Mouse (Mus musculus) spleen, adult 18-20 months (tissue): ENCODE results near the gene Mrps27.

ENCODE experiments used
- DNase-seq, 2 experiments: peaks; one replicate each; pipeline ENCODE4 v3.0.0; 2022; ENCODE audit warnings: mixed read lengths in 2 of 2

Mrps27 gene

DNA sequence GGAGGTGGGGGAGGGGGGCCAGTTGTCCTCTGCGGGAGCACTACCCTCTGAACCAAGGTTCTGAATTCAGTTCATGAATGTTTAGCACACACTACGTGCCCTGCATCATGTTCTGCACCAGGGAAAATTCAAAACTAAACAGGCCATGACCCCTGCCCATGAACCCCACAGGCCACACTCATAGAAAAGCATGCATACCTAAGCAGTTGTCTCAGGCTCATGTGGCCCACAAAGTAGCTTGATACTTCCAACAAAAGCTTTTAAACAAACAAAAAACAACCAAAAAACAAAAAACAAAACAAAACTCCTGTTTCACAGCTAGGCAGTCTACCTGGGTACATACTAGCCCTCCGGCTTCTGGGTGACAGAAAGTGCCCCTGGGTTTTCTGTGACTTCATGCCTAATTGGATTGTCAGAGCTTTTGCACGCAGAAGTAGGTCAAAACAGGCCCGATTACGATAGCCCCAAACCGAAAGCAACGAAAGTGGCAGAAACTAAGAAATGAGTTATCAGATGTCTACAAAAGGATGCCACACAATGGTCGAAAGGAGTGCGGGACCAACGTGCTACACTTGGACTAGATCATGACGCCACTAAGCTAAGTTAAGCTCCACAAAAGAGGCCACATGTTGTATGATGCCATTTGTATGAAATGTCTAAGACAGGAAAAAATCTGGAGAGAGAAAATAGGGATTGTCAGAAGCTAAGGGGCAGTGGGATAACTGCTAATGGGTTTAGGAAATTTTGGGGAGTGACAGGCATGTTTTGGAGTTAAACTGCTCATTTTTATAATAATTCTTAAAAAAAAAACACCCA lies 98.1 kb downstream of the Mrps27 start:
- DNase-seq: no peak

DNA sequence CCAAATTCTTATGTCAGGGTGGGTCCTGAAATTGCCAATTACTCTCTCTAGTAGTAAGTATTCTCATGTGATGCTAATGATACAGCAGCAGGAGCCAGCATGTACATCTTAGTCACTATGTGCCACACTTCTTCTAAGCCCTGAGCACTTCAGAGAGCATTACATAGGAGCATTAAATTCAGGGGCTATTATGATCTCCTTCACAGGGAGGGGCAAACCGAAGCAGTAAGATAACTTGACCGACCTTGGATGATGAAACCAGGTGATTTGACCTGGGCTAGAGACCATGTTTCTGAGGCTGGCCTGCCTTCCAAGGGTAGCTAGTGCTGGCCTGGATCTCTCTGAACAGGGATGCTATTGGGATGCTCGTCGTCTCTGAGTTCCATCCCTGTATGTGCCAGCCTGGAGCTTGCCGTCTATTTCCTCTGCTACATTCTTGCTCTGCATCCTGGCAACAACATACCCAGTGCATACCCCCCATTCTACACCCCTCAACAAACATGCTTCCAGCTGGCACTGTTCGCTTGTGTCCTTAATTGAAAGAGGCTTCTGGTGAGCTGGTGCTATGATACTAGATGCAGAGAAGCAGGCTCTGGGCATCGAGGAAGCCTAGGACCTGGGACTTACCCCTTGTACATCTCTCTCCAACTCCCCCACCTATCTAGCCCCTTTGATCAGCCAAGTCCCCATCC lies 99.0 kb downstream of the Mrps27 start:
- no peak for DNase-seq

DNA sequence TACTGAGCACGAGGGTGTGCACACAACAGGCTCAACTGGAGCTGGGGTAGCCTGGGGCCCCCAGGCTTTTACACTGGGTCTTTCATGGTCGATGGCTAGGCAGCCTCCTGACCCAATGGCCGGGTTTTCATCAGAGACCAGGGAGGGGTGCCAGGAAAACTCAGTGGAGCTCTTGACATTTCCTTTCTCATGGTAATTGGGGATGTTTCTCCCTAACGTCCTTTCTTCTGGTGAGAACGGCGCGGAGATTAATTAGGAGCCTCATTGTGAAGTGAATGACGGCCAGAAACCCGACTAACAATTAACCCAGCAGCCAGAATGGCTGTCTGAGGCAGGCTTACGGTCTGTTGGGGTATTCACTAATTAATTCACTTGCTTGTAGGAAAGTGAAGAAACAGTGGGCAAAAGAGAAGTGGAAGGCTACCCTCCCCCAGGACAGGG lies 99.9 kb downstream of the Mrps27 start:
- no peak for DNase-seq

DNA sequence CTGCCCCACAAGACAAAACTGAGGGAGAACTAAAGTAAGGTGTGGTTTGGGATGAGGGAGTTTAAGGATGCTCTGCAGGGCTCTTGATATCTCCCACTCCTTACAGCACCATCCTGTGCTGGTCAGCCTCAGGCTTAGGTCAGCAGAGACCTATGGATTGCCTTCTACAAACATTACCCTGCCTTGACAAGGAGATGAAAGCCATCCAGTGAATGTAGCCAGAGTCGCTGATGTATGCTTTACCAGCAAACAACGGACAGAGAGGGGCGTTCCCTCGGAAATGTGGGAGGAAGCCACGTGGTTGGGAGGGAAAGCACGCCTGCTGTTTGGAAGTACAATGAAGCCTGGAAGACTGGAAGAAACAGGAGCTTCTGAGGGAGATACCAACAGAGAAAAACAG lies 100.3 kb downstream of the Mrps27 start:
- DNase-seq: no peak

DNA sequence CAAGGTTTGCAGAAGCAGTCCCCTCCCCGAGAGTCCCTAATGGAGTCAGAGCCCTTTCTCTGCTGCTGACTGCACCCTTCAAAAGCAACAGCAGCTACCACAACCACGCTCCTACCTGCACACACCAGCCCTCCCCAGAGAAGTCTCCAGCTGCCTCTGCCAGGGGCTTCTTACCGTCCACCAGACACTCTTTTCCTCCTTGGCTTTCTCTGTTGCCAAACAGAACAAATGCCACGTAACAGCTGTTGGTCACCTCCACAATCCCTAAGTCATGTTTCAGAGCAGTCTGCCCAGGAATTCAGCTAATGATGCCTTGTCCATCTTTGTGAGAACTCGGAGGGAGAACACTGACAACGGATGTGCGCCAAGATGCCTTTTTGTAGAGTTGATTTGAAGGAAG lies 102.4 kb downstream of the Mrps27 start:
- no peak for DNase-seq

DNA sequence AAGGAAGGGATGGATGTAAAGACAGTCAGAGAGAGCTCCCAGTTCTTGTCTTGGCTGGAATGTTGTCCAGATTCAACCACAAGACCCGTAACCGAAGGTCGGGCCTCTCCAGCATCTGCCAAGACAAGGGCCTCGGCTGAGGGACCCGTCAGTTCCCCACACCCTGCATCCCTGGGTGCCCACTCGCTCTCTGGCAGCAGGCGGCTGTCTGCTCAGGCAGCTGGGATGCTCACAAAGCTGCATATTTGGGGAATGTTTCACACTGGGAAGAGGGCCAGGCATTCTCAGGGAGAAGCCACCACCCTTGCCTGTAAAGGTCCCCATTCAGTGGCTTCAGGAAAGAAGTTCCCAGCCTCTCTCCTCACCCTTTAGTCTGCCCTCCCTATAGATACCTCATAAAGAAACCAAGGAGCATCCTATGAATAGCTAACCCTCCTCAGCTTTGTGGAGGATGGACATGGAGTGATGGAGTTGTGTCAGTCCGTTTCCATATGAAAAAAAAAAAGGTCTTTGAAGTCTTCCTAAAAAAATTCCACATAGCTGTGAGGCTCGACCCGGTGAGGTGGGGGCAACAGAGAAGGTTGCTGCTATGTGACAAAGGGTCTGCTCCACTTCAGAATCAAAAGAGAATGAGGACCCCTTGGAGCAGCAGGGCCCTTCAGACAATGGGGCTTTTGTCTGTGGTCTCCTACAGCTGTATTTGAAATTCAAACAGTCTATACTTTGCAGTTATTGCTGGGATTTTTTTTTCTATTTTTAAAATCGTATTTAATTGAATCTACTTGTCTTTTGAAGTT lies 103.0 kb downstream of the Mrps27 start:
- no peak for DNase-seq

DNA sequence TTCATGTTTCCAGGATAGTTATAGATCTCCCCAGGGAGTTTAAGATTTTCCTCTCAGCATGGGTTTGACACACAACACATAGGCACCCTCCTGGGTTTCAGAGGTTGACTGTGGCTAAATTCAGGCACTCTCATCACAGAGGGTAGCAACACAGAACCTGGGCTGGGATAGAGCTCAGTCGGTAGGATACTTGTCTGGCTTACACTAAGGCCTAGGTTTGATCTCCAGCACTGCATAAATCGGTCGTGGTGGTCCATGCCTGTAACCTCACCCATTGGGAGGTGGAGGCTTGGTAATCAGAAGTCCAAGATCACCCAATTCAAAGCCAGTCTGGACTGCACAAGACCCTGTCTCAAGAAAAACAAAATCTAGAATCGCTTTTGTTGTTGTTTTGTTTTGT lies 103.7 kb downstream of the Mrps27 start:
- DNase-seq: no peak

DNA sequence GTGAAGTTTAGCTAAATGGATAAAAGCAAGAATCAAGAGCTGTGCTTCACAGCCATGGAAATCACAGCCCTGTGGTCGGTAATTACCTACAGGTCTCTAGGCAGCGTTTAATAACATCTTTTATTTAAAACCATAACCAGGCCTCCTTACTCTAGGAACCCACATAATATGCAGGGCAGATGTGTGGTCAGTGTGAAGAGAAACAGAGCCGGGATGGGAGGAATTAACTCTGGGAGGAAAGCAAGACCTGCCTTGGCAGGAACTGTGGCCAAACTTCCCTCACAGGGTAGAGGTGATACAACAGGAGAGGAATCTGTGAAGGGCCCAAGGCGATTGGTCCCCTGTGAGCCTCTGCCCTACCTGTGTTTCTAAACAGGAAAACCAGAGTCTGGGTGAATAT lies 105.0 kb downstream of the Mrps27 start:
- DNase-seq: no peak

DNA sequence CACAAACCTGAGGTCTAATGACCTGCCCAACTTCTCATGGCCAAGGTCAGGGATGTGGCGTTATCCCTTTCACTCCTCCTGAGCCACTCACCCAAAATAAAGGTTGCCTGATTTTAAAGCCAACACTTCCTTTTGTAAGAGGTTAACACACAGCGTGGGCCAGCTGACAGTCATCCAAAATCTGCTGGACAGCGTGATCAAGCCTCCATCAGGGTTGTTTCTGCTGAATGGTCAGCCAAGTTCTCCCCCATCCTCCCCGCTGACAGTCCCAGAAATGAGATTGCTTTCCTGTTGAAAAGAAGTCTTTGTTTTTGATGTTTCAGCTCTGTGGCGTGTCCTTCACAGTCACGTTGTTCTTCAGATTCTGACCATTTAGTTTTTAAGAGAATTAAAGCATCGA lies 106.2 kb downstream of the Mrps27 start:
- no peak for DNase-seq

DNA sequence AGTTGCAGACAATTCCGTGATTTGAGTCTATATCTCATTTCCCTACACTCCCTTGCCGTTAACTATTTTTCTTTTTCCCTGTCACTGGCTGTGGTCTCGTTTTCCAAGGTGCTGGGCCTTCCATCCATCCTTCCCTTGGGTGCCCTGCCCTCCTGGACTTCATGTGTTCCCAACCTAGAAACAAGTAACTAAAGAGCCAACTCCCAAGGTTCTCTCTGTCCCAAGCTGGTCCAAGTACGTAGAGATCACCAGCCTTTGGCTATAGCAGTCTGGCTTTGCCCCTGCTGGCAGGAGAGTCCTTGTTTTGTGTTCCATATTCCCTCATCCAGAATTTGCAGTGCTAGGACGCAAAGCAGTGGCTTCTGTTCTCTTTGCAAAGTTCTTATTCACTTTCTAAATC lies 106.7 kb downstream of the Mrps27 start:
- DNase-seq: no peak

DNA sequence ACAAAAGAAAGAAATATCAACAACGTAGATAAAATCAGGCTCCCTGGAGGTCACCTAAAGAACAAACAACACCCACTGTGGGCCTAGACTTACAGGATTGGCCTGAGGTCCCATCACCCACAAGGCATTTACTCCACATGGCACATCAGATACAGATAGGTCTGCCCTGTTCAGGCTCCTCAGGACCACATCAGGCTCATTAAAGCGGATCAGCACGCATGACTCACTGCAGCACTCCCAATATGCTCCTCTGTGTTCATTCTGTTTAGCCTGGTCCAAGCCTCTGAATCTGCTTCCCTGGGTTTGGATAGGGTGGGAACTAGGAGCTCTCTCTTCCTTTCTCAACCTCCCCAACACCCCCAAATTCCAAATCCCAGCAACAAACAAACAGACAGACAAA lies 107.9 kb downstream of the Mrps27 start:
- DNase-seq: no peak

DNA sequence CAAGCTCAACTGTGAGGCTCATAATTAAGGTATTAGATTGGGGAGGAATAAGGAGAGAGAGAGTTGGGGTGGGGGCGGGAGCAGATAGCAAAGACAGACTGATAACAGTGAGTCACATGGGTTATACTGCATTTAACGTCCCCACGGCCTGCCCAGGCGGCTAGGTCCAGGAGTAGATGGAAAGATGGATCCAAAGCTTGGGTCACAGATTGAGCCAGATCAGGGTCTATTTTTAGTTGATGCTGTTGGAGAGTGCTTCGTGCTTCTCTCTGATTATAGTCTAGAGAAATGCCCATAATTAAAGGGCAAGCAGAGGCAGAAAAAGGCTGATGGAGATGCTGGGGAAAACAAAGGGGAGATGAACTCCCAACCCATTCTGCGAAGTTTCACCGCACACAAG lies 110.4 kb downstream of the Mrps27 start:
- DNase-seq: no peak

DNA sequence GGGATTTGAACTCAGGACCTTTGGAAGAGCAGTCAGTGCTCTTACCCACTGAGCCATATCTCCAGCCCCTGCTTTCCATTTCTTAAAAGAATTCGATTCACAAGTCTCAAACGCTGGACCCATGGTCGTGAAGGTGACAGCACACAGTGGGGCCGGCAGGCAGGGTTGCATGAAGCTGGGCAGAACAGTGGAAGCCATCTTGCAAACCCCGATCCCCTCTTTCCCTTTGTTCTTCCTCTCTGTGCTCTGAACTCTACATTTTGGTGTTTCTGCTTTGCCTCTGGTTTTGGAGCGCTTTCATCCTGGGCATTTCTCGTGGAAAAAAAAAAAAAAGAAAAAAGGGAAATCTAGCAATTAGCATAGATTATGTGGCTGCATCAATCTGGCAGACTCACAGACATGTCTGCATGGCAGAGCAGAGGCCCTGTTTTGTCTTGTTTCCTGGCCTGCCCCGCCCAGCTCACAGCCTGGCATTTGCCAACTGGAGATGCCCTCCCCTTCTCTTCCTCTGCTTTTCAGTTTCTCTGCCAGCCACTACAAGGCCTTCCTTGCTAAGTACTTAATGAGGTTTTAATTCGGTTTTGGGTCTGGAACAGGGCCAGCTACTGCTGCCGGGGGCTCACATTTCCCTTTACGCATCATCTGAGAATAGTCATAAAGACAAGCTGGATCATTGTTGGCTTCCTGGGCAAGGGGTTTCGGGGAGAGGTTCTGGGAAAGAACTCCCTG lies 114.2 kb downstream of the Mrps27 start:
- DNase-seq: no peak

DNA sequence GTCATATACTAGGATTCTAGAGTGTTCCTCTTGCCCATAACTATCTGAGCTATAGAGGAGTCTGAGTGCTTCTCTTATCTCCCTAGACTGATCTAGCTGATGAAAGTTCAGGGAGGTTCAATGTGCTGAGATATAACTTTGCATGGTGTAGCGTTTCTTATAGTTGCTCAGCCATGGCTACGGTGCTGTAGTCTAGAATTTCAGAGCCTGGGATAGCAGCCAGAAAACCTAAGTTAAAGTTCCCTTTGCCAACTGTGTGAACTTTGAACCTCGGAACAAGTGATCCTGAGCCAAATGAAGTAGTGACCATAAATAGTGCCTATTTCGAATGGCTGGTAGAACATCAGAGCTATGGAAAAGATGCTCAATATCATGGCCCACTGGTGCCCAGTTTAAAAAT lies 115.0 kb downstream of the Mrps27 start:
- DNase-seq: no peak

DNA sequence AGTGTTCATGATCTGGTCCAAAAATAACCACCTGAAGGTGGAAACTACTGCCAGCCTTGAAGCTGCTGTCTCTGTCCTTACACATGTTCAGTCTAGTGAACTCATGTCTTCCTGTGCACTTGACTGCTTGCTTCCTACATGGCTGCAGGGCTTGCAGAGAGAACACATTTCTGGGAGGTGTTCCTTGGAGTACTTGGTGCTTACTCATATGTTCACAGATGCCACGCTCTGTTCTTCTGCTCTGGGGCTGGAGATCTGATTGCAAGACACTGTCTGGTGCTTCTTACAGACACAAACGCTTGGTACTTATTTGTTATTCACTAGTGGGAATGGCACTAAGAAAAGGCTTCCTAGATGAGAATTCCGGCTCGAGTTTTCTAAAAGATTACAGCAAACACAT lies 117.3 kb downstream of the Mrps27 start:
- no peak for DNase-seq

DNA sequence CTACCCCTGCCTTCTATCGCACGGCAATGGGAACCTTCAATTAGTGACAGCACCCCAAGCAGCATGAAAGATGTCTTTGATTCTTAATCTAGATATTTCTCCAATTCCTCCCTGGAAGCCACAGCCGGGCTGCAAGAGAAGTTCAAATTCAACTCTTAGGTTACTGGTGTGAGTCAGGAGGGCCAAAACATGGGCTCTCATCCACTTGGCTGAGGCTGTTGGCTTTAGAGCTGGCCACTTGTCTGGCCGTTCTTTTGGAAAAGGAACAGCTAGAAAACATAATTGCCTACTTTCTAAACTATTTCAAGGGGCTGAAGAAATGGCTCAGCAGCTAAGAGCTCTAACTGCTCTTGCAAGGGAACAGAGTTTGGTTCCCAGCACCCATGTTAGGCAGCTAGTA lies 120.0 kb downstream of the Mrps27 start:
- no peak for DNase-seq
